Mouse (Mus musculus): ENCODE data around the gene Dennd2d. TPM values are rescaled to one million over a fixed set of nuclear protein-coding genes. Genes with fewer than 3 reads are reported as not detected.
A peak's percentile ranks its signal among the peaks of the same experiment; 100 is the strongest.

Dennd2d gene
- 7.8 and 8.8 TPM in 2 replicates for polyA plus RNA-seq (2014; fragmentation: Nextera tagmentation; extraction: Ambion mirVana)

DNA sequence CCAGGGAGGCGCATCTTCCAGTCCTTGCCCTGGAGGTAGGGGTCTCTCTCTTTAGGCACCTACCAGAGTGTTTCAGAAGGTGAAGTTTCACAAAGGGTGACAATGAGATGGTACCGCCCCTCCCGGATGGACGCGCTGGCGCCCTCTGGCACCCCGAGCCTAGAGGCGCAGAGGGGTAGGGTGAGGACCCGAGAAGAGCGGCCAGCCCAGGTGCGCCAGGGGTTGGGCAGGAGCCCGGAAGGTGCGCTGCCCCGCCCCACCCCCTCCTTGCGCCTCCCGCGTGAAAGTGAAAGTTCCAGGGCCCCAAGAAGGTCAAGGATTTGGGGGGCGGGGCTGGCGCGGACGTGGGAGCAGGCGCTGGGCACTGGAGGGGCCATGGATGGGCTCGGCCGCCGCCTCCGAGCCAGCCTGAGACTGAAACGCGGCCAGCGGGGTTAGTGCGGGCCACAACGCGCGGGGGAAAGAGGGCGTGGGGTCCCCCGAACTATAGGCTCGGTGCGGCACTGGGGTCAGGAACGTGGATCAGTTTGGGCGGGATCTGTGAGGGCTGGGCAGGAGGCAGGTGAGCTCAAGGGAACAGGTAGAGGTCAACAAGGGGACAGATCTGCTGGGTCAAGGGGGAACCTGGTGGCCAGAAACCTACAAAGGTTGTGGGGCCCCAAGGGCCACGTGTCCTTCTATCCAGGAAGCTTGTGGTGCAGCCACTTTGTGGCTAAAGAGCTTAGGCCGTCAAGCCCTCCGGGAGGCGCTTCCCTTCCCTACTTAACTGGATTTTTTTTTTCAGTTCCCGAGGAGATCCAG lies at the start of gene Dennd2d:
Gene Dennd2d, plus strand, starts transcription at position 125 of the 801 bp plus-strand sequence.
- 2% methylated on average over 44 of the region's 44 CpGs for WGBS
- H3K27ac ChIP-seq (ENCODE audit: low read depth) = no peak within 1 kb of the TSS

GRCm38 (mm10) chr3:106448571-106448970 lies 33.6 kb upstream of the Dennd2d start:
- DNase-seq = peak; percentile 77

More for the DNA sequence above, at the start of gene Dennd2d:
- peak; percentile 16; the same call in 1 of the 2 replicates for TF ChIP-seq CTCF (IDR thresholded peaks at IDR 0.05; ENCODE audit: low read depth)
- no peaks in the 10 kb centered on the region for H3K27me3 ChIP-seq (ENCODE audit: insufficient read depth, low read length)
- H3K4me2 ChIP-seq = peak within 1 kb of the TSS; percentile 86
- no peaks in the 10 kb centered on the region for H3K36me3 ChIP-seq (ENCODE audit: insufficient read depth)
- H3K9me3 ChIP-seq (ENCODE audit: low read depth, low read length) = no peaks in the 10 kb centered on the region
- ATAC-seq (ENCODE audit: insufficient read depth) = peak; percentile 80
- DNase-seq = peak; percentile 49
- H3K4me3 ChIP-seq (ENCODE audit: low read depth, low read length) = peak within 1 kb of the TSS; percentile 58
- H3K9ac ChIP-seq = peak within 1 kb of the TSS; percentile 69
- H3K4me1 ChIP-seq (ENCODE audit: insufficient read depth) = no peaks in the 10 kb centered on the region

GRCm38 (mm10) chr3:106448995-106449394 lies 33.2 kb upstream of the Dennd2d start:
- DNase-seq = no peak
- Histone ChIP-seq H3K4me2 (no peak overlapping the region), H3K9ac (no peak overlapping the region), H3K4me1 (ENCODE audit: insufficient read depth) (no peaks in the 10 kb centered on the region), H3K27me3 (ENCODE audit: insufficient read depth, low read length) (no peaks in the 10 kb centered on the region), H3K9me3 (ENCODE audit: low read depth, low read length) (no peaks in the 10 kb centered on the region), H3K36me3 (ENCODE audit: insufficient read depth) (no peaks in the 10 kb centered on the region), H3K4me3 (ENCODE audit: low read depth, low read length) (no peak overlapping the region), H3K27ac (ENCODE audit: low read depth) (no peak overlapping the region)
- no peak for ATAC-seq (ENCODE audit: insufficient read depth)
- no peak for TF ChIP-seq CTCF (IDR thresholded peaks at IDR 0.05; ENCODE audit: low read depth)

More at GRCm38 (mm10) chr3:106448571-106448970, 33.6 kb upstream of the Dennd2d start:
- H3K9ac ChIP-seq = no peak overlapping the region
- no peaks in the 10 kb centered on the region for H3K9me3 ChIP-seq (ENCODE audit: low read depth, low read length)
- no peaks in the 10 kb centered on the region for H3K27me3 ChIP-seq (ENCODE audit: insufficient read depth, low read length)
- TF ChIP-seq CTCF (IDR thresholded peaks at IDR 0.05; ENCODE audit: low read depth) = peak; percentile 73
- no peaks in the 10 kb centered on the region for H3K4me1 ChIP-seq (ENCODE audit: insufficient read depth)
- ATAC-seq (ENCODE audit: insufficient read depth) = peak; percentile 76
- no peaks in the 10 kb centered on the region for H3K36me3 ChIP-seq (ENCODE audit: insufficient read depth)
- H3K27ac ChIP-seq (ENCODE audit: low read depth) = no peak overlapping the region
- no peak overlapping the region for H3K4me2 ChIP-seq
- no peak overlapping the region for H3K4me3 ChIP-seq (ENCODE audit: low read depth, low read length)

- Histone ChIP-seq H3K4me3 (ENCODE audit: low read depth, low read length) (no peak overlapping the region), H3K27me3 (ENCODE audit: insufficient read depth, low read length) (no peaks in the 10 kb centered on the region), H3K4me2 (no peak overlapping the region), H3K9ac (no peak overlapping the region), H3K36me3 (ENCODE audit: insufficient read depth) (no peaks in the 10 kb centered on the region), H3K4me1 (ENCODE audit: insufficient read depth) (no peaks in the 10 kb centered on the region), H3K27ac (ENCODE audit: low read depth) (no peak overlapping the region), H3K9me3 (ENCODE audit: low read depth, low read length) (no peaks in the 10 kb centered on the region)
- DNase-seq (no peak), ATAC-seq (ENCODE audit: insufficient read depth) (no peak)
- TF ChIP-seq CTCF (IDR thresholded peaks at IDR 0.05; ENCODE audit: low read depth) = no peak
- 68% methylated on average over 4 of the region's 4 CpGs for WGBS
Measured at GRCm38 (mm10) chr3:106449567-106449966, 32.6 kb upstream of the Dennd2d start.

DNA sequence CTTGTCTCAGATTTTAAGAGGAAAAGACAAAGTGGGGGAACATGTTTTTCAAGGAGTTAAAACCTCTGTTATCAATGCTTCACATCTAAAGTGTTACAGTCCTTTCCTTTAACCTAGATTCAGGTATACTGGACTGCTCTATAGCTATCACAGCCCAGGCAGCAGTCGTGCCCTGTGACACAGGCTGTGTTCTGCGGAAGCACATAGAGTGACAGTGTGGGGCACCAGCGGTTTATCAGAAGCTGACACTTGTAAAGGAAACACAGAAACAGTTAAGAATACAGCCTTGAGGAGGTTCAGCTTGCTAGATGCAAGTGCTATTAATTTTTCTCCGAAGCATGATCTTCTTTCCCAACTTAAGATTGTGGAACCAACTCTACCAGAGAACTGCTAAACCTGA lies 29.6 kb upstream of the Dennd2d start:
- H3K27me3 ChIP-seq (ENCODE audit: insufficient read depth, low read length) = no peaks in the 10 kb centered on the region
- no peaks in the 10 kb centered on the region for H3K4me1 ChIP-seq (ENCODE audit: insufficient read depth)
- H3K9ac ChIP-seq = no peak overlapping the region
- no peak overlapping the region for H3K4me3 ChIP-seq (ENCODE audit: low read depth, low read length)
- 69% methylated on average over 4 of the region's 4 CpGs for WGBS
- no peak overlapping the region for H3K4me2 ChIP-seq
- no peaks in the 10 kb centered on the region for H3K9me3 ChIP-seq (ENCODE audit: low read depth, low read length)
- no peaks in the 10 kb centered on the region for H3K36me3 ChIP-seq (ENCODE audit: insufficient read depth)
- no peak for DNase-seq
- ATAC-seq (ENCODE audit: insufficient read depth) = no peak
- no peak for TF ChIP-seq CTCF (IDR thresholded peaks at IDR 0.05; ENCODE audit: low read depth)
- no peak overlapping the region for H3K27ac ChIP-seq (ENCODE audit: low read depth)

GRCm38 (mm10) chr3:106457298-106457869 lies 24.8 kb upstream of the Dennd2d start:
- DNase-seq (no peak), ATAC-seq (ENCODE audit: insufficient read depth) (no peak)
- no peak overlapping the region for H3K4me2 ChIP-seq
- H3K9ac ChIP-seq = no peak overlapping the region
- no peaks in the 10 kb centered on the region for H3K27me3 ChIP-seq (ENCODE audit: insufficient read depth, low read length)
- no peaks in the 10 kb centered on the region for H3K9me3 ChIP-seq (ENCODE audit: low read depth, low read length)
- no peaks in the 10 kb centered on the region for H3K36me3 ChIP-seq (ENCODE audit: insufficient read depth)
- WGBS = 54% methylated on average over 2 of the region's 2 CpGs
- TF ChIP-seq CTCF (IDR thresholded peaks at IDR 0.05; ENCODE audit: low read depth) = no peak
- no peaks in the 10 kb centered on the region for H3K4me1 ChIP-seq (ENCODE audit: insufficient read depth)
- no peak overlapping the region for H3K4me3 ChIP-seq (ENCODE audit: low read depth, low read length)
- H3K27ac ChIP-seq (ENCODE audit: low read depth) = no peak overlapping the region

- ATAC-seq (ENCODE audit: insufficient read depth) = no peak
Measured at GRCm38 (mm10) chr3:106462059-106462470, 20.1 kb upstream of the Dennd2d start.

More at GRCm38 (mm10) chr3:106462059-106462470, 20.1 kb upstream of the Dennd2d start:
- no peak overlapping the region for H3K4me2 ChIP-seq
- H3K9me3 ChIP-seq (ENCODE audit: low read depth, low read length) = no peaks in the 10 kb centered on the region
- no peak for TF ChIP-seq CTCF (IDR thresholded peaks at IDR 0.05; ENCODE audit: low read depth)
- no peaks in the 10 kb centered on the region for H3K36me3 ChIP-seq (ENCODE audit: insufficient read depth)
- no peak for DNase-seq
- no peak overlapping the region for H3K27ac ChIP-seq (ENCODE audit: low read depth)
- H3K4me1 ChIP-seq (ENCODE audit: insufficient read depth) = no peaks in the 10 kb centered on the region
- H3K27me3 ChIP-seq (ENCODE audit: insufficient read depth, low read length) = no peaks in the 10 kb centered on the region
- H3K4me3 ChIP-seq (ENCODE audit: low read depth, low read length) = no peak overlapping the region
- no peak overlapping the region for H3K9ac ChIP-seq
- WGBS = 86% methylated on average over 2 of the region's 2 CpGs

All from lung, embryonic 14.5 days (tissue).